Mouse (Mus musculus): ENCODE results near the gene Gtf2a1l.

DNA sequence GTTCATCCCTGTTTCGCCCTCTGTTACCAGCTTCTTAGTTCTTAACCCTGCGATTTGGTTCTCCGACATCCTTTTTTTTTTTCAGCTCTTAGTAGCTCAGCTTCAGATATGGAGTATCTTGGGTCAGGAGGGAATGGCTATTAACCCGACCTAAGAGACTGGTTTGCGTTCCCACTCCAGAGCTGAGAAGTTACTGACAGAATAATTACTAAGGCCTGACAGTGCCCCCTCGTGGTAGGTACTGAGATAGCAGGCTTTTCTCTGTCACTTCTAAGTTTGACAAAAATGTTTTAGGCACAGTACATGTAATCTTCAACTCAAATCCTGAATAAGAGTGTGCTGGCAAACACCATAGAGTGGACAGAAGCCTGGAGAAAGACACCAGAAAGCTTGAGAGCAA is 27.4 kb upstream of the Gtf2a1l start:
- TF ChIP-seq MAX (IDR thresholded peaks at IDR 0.05): no peak
- TF ChIP-seq CEBPB (IDR thresholded peaks at IDR 0.05; ENCODE audit: low read depth): no peak
- TF ChIP-seq CTCF (IDR thresholded peaks at IDR 0.05; ENCODE audit: control insufficient read depth, insufficient read depth, insufficient read length): peak; percentile 35
- TF ChIP-seq USF1 (IDR thresholded peaks at IDR 0.05; ENCODE audit: low read depth): no peak
- TF ChIP-seq FOSL1 (IDR thresholded peaks at IDR 0.05; ENCODE audit: insufficient read depth, low read length, poor library complexity, severe bottlenecking): no peak
- TF ChIP-seq MYOD1 (IDR thresholded peaks at IDR 0.05; ENCODE audit: control insufficient read depth, insufficient read length, low read depth): no peak
- no peak for TF ChIP-seq MYOG (IDR thresholded peaks at IDR 0.05; ENCODE audit: control insufficient read depth, extremely low read depth, insufficient read length)

All from C2C12 (cell line).